Mouse (Mus musculus): ENCODE measurements around the gene Glyctk. TPM values are rescaled to one million over a fixed set of nuclear protein-coding genes. Genes with fewer than 3 reads are reported as not detected.

Glyctk gene
- total RNA-seq, 2 experiments from 2014 or later, result 2.3 to 2.4 TPM

GRCm38 (mm10) chr9:106147851-106148431 lies 10.0 kb downstream of the Glyctk start:
- DNase-seq, result no peak

- DNase-seq, result no peak
Measured at GRCm38 (mm10) chr9:106147281-106147680, 10.7 kb downstream of the Glyctk start.

GRCm38 (mm10) chr9:106145582-106145981 lies 12.4 kb downstream of the Glyctk start:
- DNase-seq, result no peak

- DNase-seq, result no peak
Measured at GRCm38 (mm10) chr9:106144176-106144575, 13.8 kb downstream of the Glyctk start.

GRCm38 (mm10) chr9:106141955-106142354 lies 16.0 kb downstream of the Glyctk start:
- no peak for DNase-seq

GRCm38 (mm10) chr9:106139763-106140162 lies 18.2 kb downstream of the Glyctk start:
- DNase-seq, result peak; percentile 37 to 42

GRCm38 (mm10) chr9:106137671-106138216 lies 20.2 kb downstream of the Glyctk start:
- DNase-seq, result no peak

GRCm38 (mm10) chr9:106130250-106130649 lies 27.7 kb downstream of the Glyctk start:
- no peak for DNase-seq

- DNase-seq, result no peak
Measured at GRCm38 (mm10) chr9:106129072-106129471, 28.9 kb downstream of the Glyctk start.

GRCm38 (mm10) chr9:106126786-106127251 lies 31.1 kb downstream of the Glyctk start:
- no peak for DNase-seq

GRCm38 (mm10) chr9:106123599-106123998 lies 34.3 kb downstream of the Glyctk start:
- DNase-seq, result peak; percentile 26 to 51

GRCm38 (mm10) chr9:106119075-106119474 lies 38.9 kb downstream of the Glyctk start:
- no peak for DNase-seq

- DNase-seq, result no peak
Measured at GRCm38 (mm10) chr9:106115801-106116424, 42.0 kb downstream of the Glyctk start.

GRCm38 (mm10) chr9:106112770-106113423 lies 45.0 kb downstream of the Glyctk start:
- DNase-seq, result peak; percentile 77 to 80

- DNase-seq, result no peak
Measured at GRCm38 (mm10) chr9:106106241-106106640, 51.7 kb downstream of the Glyctk start.

- no peak for DNase-seq
Measured at GRCm38 (mm10) chr9:106104401-106104800, 53.5 kb downstream of the Glyctk start.

Small RNA genes lying within 50 kb of the gene (microRNA-seq; reads per million reads assigned to microRNA genes)
- gene Mir135a-1 (not detected), gene Mirlet7g (121,596 reads per million, percentile 100 among the genes with 10 or more reads in this experiment)

Other genes with a start within 250 kb of the Glyctk start
- gene Col6a5, start 197.5 kb downstream of the Glyctk start, total RNA-seq (2021), result 1 to 10 TPM; 3.3 to 6.9 TPM
- gene Col6a4, start 61.4 kb downstream of the Glyctk start, total RNA-seq (2021), result under 1 TPM; 0.36 to 0.46 TPM
- gene Wdr82, start 12.8 kb upstream of the Glyctk start, total RNA-seq (2021), result 10 to 100 TPM; 74.4 to 81.3 TPM
- 100 to 1,000 TPM in 1 of 2 experiments, 10 to 100 TPM in 1; 90.8 to 117 TPM for gene Ppm1m, start 41.6 kb upstream of the Glyctk start, total RNA-seq (2021)
- gene Twf2, start 45.0 kb upstream of the Glyctk start, total RNA-seq (2021), result 100 to 1,000 TPM in 1 of 2 experiments, 10 to 100 TPM in 1; 64.8 to 117 TPM
- gene Tlr9, start 64.5 kb upstream of the Glyctk start, total RNA-seq (2021), result under 1 TPM; 0.89 TPM
- gene Alas1, start 90.5 kb upstream of the Glyctk start, total RNA-seq (2021), result 1,000 to 10,000 TPM; 1,599 to 3,152 TPM
- 1 to 10 TPM; 3.6 to 5.6 TPM for gene Poc1a, start 122.9 kb upstream of the Glyctk start, total RNA-seq (2021)
- 10 to 100 TPM; 16.4 to 24.1 TPM for gene Dusp7, start 210.5 kb upstream of the Glyctk start, total RNA-seq (2021)

All from adrenal gland, postnatal 36 days (tissue).